Mouse (Mus musculus): ENCODE measurements around the gene 1110017D15Rik.

GRCm38 (mm10) chr4:41494378-41494777 is 22.8 kb downstream of the 1110017D15Rik start:
- TF ChIP-seq CTCF (IDR thresholded peaks at IDR 0.05; ENCODE audit: borderline replicate concordance, control insufficient read depth, extremely low read depth, insufficient read depth, low read length, poor library complexity) (no peak), POLR2A (IDR thresholded peaks at IDR 0.05; ENCODE audit: control insufficient read depth, extremely low read depth, insufficient read depth, low read length, poor library complexity) (no peak)

All from thymus, adult 2 months (tissue).